Mouse (Mus musculus): ENCODE measurements around the gene Gyg. TPM values are rescaled to one million over a fixed set of nuclear protein-coding genes. Genes with fewer than 3 reads are reported as not detected.

The Gyg gene
- polyA plus RNA-seq, 1 experiment = not detected

- no peak for TF ChIP-seq GATA1 (IDR thresholded peaks at IDR 0.05; ENCODE audit: low read length)
Measured at GRCm38 (mm10) chr3:20141679-20142078, 13.4 kb downstream of the Gyg start.

GRCm38 (mm10) chr3:20141240-20141639 lies 13.9 kb downstream of the Gyg start:
- TF ChIP-seq GATA1 (IDR thresholded peaks at IDR 0.05; ENCODE audit: low read length) = no peak

GRCm38 (mm10) chr3:20136868-20137581 lies 18.1 kb downstream of the Gyg start:
- TF ChIP-seq GATA1 (IDR thresholded peaks at IDR 0.05; ENCODE audit: low read length) = no peak

- no peak for TF ChIP-seq GATA1 (IDR thresholded peaks at IDR 0.05; ENCODE audit: low read length)
Measured at GRCm38 (mm10) chr3:20134545-20134944, 20.6 kb downstream of the Gyg start.

- no peak for TF ChIP-seq GATA1 (IDR thresholded peaks at IDR 0.05; ENCODE audit: low read length)
Measured at GRCm38 (mm10) chr3:20133745-20134144, 21.4 kb downstream of the Gyg start.

- no peak for TF ChIP-seq GATA1 (IDR thresholded peaks at IDR 0.05; ENCODE audit: low read length)
Measured at GRCm38 (mm10) chr3:20132731-20133130, 22.4 kb downstream of the Gyg start.

GRCm38 (mm10) chr3:20131350-20131720 lies 23.8 kb downstream of the Gyg start:
- no peak for TF ChIP-seq GATA1 (IDR thresholded peaks at IDR 0.05; ENCODE audit: low read length)

GRCm38 (mm10) chr3:20130456-20131349 lies 24.4 kb downstream of the Gyg start:
- no peak for TF ChIP-seq GATA1 (IDR thresholded peaks at IDR 0.05; ENCODE audit: low read length)

- TF ChIP-seq GATA1 (IDR thresholded peaks at IDR 0.05; ENCODE audit: low read length) = no peak
Measured at GRCm38 (mm10) chr3:20129491-20129890, 25.6 kb downstream of the Gyg start.

- no peak for TF ChIP-seq GATA1 (IDR thresholded peaks at IDR 0.05; ENCODE audit: low read length)
Measured at GRCm38 (mm10) chr3:20127047-20127595, 28.0 kb downstream of the Gyg start.

- no peak for TF ChIP-seq GATA1 (IDR thresholded peaks at IDR 0.05; ENCODE audit: low read length)
Measured at GRCm38 (mm10) chr3:20125604-20126003, 29.5 kb downstream of the Gyg start.

GRCm38 (mm10) chr3:20119686-20120244 lies 35.4 kb downstream of the Gyg start:
- TF ChIP-seq GATA1 (IDR thresholded peaks at IDR 0.05; ENCODE audit: low read length) = no peak

GRCm38 (mm10) chr3:20119044-20119591 lies 36.0 kb downstream of the Gyg start:
- no peak for TF ChIP-seq GATA1 (IDR thresholded peaks at IDR 0.05; ENCODE audit: low read length)

GRCm38 (mm10) chr3:20111913-20112312 lies 43.2 kb downstream of the Gyg start:
- no peak for TF ChIP-seq GATA1 (IDR thresholded peaks at IDR 0.05; ENCODE audit: low read length)

GRCm38 (mm10) chr3:20108881-20109280 lies 46.2 kb downstream of the Gyg start:
- no peak for TF ChIP-seq GATA1 (IDR thresholded peaks at IDR 0.05; ENCODE audit: low read length)

- TF ChIP-seq GATA1 (IDR thresholded peaks at IDR 0.05; ENCODE audit: low read length) = no peak
Measured at GRCm38 (mm10) chr3:20104776-20105175, 50.3 kb downstream of the Gyg start.

Measured in G1E-ER4 (cell line).